Mouse (Mus musculus) spleen, postnatal 36 days (tissue): ENCODE data around the gene Nectin2.
A peak's percentile ranks its signal among the peaks of the same experiment; 100 is the strongest.

Source experiments
- DNase-seq, 2 experiments: peaks; one replicate each; pipeline ENCODE4 v3.0.0; 2022; ENCODE audit warnings: low spot score in 2 of 2, mixed read lengths in 1 of 2

Gene Nectin2

DNA sequence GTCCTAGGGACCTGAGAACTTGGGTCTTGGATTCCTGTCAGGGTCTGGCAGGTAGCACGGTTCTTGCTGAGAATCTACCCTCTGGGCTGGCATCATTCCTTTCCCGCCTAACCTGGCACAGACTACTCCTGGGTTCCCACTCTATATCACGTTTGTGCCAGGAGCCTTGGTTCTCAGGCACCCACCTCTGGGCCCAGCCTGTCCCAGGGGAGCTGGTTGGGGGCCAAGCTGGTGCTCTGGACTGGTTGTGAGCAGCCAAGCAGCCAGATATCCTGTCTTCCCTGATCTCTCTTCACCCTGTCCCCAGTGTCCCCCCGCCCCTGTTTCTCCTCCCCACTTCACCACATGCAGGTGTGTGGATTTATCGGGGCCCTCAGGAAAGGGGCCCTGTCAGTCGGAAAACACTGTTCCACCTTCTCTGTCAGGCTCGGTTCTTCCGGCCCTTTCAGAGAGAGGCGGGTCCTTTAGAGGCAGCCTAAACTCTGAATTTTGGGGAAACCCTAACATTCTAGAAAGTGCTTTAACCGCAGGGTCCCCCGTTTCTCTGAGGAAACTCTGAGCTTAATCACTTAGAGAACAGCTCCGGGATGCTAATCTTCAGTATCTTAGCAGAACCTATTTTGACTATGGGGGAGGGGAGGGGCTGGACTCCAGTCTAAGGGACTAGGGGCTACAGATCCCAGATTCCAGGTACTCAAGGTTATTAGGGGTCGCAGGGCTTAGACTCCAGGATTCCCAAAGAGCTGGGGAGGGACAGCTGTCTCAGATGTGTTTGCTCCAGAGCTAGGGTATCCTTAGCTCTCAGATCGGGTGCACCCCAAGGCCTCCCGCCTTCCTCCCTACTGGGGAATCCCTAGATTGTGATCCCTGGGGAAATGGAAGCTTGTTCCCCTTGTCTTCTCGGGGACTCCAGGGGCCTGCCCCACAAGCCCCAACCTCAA lies 19.4 kb upstream of the Nectin2 start:
- no peak for DNase-seq

DNA sequence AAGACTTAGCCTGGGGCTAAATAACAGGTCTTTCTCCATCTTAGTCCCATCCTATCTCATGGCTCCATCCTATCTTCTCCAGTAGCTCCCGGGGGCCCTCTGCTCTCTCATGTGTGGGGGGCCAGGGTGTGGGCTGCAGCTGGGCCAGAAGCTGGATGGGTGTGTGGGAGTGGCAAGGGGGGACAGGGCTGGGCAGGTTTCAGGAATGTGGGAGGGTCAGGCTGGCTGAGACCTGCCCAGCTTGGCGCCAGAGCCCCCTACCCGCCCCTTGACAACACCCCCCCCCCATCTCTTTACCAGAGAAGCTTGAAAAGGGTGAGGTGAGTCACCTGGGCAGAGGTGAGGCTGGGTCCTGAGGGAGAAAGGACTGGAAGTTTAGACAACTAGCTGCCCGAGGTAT lies 18.7 kb upstream of the Nectin2 start:
- DNase-seq: no peak

DNA sequence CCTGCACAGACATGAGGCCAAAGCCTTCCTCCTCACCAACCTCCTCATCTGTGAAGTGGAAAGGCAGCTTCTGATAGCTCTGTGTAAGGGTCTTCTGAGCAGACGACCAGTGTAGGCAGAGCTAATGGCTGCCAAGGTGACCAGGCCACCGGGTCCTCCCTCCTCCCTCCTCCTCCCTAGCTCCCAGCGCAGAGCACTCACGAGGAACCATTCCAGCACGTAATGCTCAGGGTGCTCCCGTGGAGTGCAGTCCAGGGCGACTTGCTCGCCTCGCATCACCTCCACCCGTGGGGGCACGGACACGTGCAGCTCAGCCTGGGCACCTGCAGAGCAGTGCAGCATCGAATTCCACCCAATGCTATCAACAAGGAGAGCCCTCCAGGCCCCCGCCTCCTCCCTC lies 18.0 kb upstream of the Nectin2 start:
- DNase-seq: no peak

DNA sequence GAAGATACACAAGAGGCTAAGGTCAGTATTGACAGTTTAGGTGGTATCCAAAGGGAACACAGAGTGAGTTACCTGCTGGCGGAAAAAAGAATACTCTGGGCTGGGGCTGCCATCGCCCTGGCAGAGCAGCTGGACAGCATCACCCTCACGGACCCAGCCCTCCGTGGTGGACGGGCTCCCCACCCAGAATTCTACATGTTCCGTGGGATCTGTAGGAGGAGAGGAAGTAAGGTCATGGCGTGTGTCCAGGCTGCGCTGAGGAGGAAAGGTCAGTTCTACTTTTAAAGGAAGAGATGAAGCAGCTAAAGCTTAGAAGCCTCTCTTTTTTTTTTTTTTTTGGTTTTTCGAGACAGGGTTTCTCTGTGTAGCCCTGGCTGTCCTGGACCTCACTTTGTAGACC lies 14.3 kb upstream of the Nectin2 start:
- DNase-seq: no peak

DNA sequence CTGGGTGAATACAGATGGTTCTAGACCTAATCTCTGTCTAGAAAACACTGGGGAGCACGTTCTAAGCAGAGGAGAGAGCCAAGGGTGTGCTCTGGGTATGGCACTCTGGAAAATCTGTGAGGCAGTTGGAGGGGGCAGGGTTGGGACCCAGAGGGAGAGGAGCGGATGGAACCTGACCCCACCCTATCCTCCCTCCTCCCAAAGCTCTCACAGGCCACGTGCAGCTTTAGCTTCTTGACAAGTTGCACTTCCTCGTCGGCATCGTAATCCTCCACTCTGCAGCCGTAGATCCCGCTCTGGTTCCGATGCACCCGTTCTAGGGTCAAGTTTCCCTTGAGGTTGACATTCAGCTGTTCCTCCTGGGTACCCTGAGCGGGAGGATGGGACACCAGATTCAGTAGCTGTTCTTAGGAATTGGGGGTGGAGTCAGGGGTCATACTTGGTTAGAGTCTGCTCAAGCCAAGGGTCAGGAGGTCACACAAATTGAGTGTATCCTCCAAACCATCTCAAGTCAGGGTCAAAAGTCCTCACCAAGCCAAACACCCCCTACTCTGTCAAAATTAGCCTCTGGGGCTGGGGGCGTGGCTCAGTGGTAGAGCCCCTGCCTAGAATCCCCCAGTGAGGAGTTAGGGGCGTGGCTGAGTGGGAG lies 13.7 kb upstream of the Nectin2 start:
- no peak for DNase-seq

DNA sequence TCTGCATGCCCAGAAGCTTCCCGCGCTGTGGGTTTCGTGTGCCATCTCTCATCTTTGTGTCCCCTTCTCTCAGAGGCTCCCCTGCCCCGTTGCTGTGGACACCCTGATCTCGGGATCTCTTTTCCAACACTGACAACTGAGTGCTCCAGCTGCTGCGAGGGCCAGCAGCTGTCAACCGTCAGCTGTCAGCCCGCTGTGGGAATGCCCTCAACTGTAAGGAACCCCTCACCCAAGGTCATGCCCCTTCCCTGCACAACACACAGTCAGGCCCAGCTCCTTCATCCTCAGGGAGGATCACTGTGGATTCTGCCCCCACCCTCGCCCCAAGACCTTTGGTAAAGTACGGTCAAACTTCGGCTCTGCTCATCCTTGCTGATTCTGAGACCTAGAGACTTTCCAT lies 12.0 kb upstream of the Nectin2 start:
- no peak for DNase-seq

DNA sequence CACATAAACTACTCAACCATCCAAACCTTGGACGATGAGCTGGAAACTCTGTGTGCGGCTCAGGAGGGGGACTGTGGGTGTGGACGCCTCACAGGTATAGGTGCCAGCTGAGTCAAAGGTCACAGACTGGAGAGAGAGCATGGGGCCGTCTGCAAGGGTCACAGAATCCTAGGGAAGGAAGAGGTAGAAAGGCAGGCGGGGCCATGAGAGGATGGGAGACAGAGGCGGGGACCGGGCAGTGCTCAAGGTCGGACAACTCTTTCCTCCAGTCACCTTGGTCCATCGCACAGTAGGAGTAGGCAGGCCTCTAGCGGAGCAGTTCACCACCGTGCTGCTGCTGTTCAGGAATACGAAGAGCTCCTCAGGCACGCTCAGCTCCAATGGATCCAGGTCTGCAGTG lies 9.7 kb upstream of the Nectin2 start:
- no peak for DNase-seq

DNA sequence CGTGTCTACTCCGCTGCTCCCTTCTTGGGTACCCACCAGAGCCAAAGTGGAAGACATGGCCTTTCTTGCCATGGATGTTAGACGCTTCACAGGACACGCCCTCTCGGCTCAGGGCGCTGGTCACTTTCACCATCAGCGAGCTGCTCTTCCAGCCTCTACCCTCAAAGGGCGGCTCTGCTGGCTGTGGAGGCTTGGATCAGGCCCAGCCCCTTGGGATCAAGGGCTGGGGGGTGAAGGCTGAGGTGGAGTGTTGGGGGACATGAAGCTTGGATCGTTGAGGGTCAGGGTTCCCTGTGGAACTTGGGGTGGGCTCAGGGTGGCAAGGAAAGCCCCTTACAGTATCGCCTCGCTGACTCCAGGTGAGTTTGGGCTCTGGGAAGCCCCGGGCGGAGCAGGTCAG lies 8.3 kb upstream of the Nectin2 start:
- DNase-seq: no peak

DNA sequence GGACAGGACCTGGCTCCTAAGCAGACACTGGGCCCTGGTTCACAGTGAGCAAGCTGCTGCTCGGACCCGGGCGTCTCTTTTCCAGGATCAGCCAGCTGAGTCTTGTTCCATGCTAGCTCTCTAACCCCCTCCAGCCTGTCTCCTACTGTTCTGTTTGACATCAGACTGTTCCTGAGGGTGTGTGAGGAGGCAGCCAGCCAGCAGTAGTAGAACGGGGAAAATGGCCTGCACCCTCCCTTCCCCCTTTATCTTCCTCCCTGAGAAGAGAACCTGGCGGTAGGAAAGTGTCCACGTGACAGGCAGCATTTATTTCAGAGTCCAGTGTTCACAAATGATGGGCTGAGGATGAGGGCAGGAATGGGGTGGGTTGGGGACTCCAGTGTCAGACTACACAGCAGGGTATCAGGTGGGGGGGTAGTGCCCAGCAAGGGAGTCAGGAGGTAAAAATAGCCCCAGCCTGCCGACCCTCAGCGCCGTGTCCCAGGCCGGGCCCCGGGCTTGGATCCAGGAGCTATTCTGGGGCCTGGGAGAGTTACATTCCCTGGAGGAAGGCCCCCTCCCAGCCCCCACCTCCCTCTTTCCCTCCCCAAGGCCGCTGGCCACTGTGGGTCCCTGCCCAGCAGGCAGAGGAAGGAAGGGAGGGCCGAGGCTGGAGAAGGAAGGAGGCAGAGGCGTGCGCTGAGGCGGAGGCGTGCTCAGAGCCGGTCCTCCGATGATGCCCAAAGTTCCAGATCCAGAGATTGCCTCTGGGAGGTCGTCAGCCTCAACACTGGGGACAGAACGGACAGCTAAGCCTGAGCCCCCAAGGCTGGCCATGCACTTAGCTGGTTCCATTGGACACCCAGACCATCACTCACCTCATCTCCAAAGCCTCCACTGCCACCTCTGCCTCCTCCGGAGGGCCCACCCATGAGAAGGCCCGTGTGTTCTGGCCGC lies 5.8 kb upstream of the Nectin2 start:
- no peak for DNase-seq

DNA sequence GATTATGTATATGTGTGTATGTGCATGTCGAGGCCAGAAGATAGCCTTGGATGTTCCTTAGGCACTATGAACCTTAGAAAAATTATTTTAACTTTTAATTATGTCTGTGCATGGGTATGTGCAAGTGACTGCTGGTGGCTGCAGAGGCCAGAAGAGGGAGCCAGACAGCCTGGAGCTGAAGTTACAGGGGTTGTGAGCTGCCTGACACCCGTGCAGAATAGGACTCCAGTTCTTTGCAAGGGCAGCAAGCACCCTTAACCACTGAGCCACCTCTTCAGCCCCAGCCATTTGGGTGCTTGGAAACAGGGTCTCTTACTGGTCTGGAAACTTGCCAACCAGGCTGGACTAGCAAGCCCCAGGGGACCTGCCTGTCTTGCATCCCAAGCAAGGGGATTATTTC lies 4.7 kb upstream of the Nectin2 start:
- no peak for DNase-seq

DNA sequence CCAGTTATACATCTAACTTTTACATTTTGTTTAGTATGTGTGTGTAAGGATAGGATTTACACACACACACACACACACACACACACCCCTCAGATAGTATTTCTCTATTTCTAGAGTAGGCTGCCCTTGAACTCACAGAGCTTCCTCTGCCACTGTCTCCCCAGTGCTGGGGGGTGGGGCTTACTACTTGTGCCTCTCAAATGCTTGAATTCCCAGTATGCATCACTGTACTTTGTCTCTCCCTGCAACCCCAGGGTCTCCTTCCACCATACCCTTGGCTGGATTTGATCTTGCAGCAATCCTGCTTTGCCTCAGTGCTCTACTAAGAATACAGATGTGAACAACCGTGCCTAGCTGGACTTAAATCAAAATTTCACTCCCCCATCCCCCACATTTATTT lies 3.8 kb upstream of the Nectin2 start:
- DNase-seq: no peak

DNA sequence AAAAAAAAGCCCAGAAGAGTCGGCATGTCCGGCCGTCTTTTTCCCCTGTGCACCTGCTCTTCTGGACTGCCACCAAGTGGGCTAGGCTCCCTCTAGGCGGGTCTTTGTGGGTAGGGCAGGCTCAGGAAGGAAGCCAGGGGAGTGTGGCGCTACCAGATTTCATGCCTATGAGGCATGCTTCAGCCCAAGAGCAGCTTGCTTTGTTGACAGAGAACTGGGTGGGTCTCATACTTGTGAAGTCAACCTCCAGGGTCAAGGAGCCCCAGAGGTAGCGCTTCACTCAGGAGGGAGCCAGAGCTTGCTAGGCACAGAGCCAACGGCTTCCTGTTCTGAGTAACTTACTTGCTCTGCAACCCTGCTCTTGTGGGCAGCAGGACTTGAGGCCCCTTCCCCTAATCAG lies 3.3 kb upstream of the Nectin2 start:
- no peak for DNase-seq

DNA sequence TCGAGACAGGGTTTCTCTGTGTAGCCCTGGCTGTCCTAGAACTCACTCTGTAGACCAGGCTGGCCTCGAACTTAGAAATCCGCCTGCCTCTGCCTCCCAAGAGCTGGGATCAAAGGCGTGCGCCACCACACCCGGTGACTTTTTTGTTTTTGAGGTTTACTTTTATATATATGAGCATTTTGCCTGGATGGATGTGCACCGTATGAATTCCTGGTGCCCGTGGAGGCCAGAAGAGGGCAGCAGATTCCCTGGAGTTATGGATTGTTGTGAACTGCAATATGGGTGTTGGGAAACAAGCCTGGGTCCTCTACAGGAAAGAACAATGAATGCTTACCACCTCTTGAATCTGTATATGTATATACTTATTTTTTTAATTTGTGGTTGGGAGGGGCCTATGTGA lies 2.4 kb upstream of the Nectin2 start:
- DNase-seq: no peak

DNA sequence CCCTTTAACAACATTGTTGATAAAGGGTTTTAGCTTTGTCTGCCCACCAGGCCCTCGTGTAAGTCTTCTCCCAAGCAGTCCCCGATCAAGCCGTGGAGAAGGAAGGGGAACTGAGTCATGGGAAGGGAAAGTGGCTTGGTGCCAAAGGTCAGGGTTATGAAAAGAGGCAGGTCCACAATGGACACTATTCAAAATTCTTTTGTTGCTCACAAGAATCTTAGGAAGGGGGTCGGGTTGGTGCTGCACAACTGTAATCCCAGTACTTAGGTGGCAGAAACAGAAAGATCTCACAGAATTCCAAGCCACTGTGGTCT lies 744 bp upstream of the Nectin2 start:
- no peak for DNase-seq

DNA sequence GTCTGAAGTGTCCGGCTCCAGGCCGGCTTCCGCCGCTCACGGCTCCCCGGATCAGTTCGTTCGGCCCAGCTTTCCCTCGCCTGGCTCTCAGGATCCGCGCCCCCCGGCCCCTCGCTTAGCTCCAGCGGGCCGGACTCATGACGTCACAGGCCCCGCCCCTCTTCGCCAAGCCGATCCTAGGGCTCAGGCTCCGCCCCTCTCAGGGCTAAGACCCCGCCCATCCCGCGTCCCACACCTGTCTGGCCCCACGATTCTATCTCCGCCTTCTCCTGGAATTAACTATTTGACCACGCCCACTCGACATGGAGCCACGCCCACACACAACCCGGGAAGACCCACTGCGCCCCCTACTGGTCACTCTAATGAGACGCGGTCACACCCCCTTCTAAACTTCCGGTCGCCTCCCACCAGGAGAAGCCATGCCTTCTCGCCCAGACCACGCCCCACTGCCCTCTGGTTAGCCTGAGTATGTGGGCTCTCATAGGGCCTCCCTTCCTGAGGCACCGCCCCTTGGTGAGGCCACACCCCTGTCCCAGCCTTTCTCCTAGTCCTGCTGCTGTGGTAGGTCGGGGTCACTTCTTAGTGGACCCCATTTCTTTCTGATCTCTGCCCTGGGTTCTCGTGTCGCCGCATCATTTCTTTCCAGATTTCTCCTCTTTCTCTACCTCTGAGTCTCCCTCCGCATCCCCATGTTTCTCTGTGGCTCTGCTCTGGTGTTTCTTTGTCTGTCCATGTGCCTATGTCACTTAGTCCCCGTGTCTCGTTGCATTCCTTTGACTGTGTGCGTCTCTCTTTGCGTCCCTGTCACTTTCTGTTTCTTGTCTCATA lies 680 bp downstream of the Nectin2 start:
- peak; percentile 71 to 83 for DNase-seq

DNA sequence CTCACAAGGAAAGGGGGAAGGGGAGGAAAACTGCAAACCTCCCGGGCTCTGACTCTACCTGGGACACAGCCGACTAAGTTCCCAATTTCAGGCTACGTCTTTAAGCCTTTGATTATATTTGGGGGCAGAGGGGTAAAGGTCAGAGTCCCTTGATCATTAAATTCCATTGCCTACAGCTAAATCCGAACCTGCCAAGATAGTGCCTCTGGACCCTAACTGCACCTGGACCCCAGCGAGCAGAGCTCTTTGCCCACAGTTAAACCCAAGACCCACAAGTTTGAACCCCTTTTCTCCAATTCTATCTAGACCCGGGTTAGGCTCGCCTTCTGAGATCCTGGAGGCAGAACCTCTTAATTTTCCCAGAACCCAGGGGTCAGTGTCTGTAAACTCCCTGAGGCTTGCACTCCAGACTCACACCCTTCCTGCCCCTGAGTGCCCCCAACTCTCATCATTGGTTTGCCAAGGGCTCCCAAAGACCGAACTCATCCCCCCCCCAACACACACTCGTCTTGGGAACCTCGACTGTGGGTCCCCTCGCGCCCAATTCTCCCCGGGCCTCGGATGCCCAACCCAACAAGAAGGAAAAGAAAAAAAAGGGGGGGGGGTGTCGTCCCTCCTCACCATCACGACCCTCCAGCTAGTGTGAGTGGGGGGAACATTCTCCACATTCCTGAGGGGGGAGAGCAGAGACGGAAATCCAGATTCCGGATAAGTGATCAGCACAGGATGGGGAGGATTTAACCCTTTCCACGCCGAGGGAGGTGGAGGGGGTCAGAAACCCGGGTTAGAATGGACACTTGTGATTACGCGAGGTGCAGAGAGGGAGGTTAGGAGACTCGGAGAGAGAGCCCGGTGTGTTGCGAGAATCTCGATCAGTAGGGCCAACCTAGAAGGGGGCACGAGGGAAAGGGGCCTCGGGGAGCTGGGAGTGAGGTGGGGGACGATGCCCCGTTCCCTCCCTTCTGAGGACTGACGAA lies 1.8 kb downstream of the Nectin2 start:
- no peak for DNase-seq

DNA sequence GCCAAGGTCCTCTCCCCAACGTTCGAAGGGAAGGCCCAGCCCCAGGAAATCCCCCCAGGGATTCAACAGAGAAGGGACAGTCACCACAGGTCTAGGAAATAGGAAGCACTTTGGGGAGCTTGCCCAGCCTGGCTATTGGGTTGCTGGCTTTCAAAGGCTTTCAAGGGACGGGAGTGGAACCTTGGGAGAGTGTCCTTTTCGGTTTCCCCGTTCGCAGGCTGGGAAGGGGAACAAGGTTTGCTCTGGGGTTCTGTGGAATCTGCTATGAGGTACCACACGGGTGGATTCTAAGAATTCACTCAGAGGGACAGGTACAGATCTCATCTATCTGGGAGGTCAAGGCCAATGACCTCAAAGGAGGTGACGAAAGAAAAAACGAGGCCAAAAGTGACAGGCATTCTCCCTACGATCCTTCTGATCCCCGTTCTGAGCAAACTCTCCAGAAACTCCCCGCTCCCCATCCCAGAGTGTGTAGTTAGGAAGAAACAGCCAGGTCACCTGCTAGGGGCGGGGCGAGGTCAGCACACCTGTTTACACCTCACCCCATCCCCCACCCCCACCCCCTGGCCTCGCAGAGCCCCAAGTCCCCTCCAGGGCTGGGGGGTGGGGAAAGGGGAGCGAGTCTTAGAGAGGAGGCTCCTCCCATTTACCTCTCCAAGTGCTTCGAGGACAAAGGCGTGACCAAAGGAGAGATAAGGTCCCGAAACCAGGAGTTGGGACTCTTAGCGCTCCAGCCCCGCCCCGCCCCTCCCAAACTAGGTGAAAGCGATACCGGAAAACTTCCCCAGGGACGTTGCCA lies 2.7 kb downstream of the Nectin2 start:
- DNase-seq: no peak

DNA sequence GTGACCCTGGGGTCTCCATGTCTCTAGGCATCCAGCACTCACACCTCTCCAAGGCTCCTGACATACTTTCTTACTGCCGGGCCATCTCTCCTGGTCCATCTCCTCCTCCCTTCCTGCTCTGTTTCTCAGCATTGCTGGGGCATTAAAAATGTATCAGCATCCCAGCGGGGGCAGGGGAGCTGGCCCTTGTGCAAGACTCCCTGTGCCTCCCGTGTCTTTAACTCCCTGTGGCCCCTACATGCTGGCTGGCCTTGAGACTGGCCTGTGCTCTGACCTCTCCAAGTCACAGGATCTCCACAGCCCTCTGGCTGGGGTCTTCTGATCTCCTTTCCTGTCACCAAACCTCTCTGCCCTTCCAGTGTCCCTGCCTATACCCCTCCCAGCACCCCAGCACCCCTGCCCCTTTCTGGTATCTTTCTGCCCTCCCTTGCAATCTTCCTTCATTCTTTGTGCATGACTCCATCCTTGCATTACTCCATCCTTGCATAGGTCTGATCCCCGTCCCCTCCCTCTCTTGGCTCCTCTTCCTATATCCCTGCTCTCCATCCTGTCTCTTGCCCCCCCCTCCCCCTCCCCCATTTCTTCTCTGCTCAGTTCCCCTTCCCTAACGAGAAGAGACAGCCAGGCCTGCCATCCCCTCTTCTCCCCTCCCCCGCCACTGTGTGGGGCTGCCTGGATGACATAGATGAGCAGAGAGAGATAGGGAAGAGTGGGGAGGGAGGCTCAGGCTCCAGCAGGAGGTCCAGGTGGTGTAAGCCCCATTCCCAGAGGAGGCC lies 3.7 kb downstream of the Nectin2 start:
- DNase-seq: no peak

DNA sequence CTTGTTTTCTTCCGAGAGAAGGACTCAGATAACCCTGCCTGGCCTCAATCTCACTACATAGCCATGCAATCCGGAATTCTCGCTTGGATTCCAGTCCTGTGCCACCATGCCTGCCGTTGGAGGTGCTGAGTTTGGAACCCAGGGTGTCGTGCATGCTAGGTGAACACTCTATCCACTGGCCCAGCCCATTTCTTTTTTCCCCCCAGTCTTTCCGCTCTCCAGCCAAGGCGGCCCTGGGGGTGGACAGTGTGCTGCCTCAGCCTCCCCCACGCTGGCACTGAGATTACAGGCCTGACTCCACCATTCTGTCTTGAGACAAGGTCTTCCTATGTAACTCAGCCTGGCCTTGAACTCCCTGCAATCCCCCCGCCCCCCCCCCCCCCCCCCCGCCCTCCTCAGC lies 4.3 kb downstream of the Nectin2 start:
- no peak for DNase-seq
